Mouse (Mus musculus): ENCODE results near the gene Dusp15. TPM values are rescaled to one million over a fixed set of nuclear protein-coding genes. Genes with fewer than 3 reads are reported as not detected.

Dusp15 gene
- polyA plus RNA-seq, 1 experiment from 2014 or later: 7.3 TPM

GRCm38 (mm10) chr2:152913471-152913870 lies 38.0 kb downstream of the Dusp15 start:
- no peaks in the 10 kb centered on the region for H3K9me3 ChIP-seq
- H3K27ac ChIP-seq (replicated peaks): no peak overlapping the region
- H3K4me3 ChIP-seq: no peak overlapping the region
- ATAC-seq (replicated peaks): no peak
- peaks cover 25% of the 10 kb centered on the region for H3K27me3 ChIP-seq
- H3K9ac ChIP-seq (replicated peaks): no peak overlapping the region
- WGBS: 29% methylated on average over 7 of the region's 7 CpGs
- no peaks in the 10 kb centered on the region for H3K36me3 ChIP-seq
- H3K4me1 ChIP-seq: 0 out of 2 replicates have a peak, but pooled peaks cover 5% of the 10 kb centered on the region
- H3K4me2 ChIP-seq (replicated peaks): no peak overlapping the region

GRCm38 (mm10) chr2:152911432-152911831 lies 40.1 kb downstream of the Dusp15 start:
- Histone ChIP-seq H3K4me2 (replicated peaks) (no peak overlapping the region), H3K27ac (replicated peaks) (no peak overlapping the region), H3K36me3 (no peaks in the 10 kb centered on the region), H3K4me1 (peaks cover 18% of the 10 kb centered on the region), H3K9ac (replicated peaks) (no peak overlapping the region), H3K27me3 (peaks cover 25% of the 10 kb centered on the region), H3K9me3 (no peaks in the 10 kb centered on the region), H3K4me3 (no peak overlapping the region)
- 36% methylated on average over 6 of the region's 6 CpGs for WGBS
- ATAC-seq (replicated peaks): no peak

GRCm38 (mm10) chr2:152911031-152911430 lies 40.5 kb downstream of the Dusp15 start, which contains the start of gene Mylk2:
TSS of gene Mylk2 (plus strand) at chr2:152911352.
- Histone ChIP-seq H3K9me3 (no peaks in the 10 kb centered on the region), H3K4me3 (no peak within 1 kb of the TSS), H3K4me2 (replicated peaks) (no peak within 1 kb of the TSS), H3K27me3 (peaks cover 25% of the 10 kb centered on the region), H3K9ac (replicated peaks) (no peak within 1 kb of the TSS), H3K36me3 (no peaks in the 10 kb centered on the region), H3K4me1 (peaks cover 19% of the 10 kb centered on the region), H3K27ac (replicated peaks) (no peak within 1 kb of the TSS)
- WGBS: 14% methylated on average over 12 of the region's 12 CpGs
- no peak for ATAC-seq (replicated peaks)

GRCm38 (mm10) chr2:152909848-152910247 lies 41.6 kb downstream of the Dusp15 start:
- H3K27me3 ChIP-seq: peaks cover 25% of the 10 kb centered on the region
- H3K9me3 ChIP-seq: no peaks in the 10 kb centered on the region
- no peak overlapping the region for H3K27ac ChIP-seq (replicated peaks)
- ATAC-seq (replicated peaks): no peak
- H3K4me2 ChIP-seq (replicated peaks): no peak overlapping the region
- no peak overlapping the region for H3K9ac ChIP-seq (replicated peaks)
- no peak overlapping the region for H3K4me3 ChIP-seq
- WGBS: 90% methylated on average over 6 of the region's 6 CpGs
- H3K36me3 ChIP-seq: no peaks in the 10 kb centered on the region
- peaks cover 19% of the 10 kb centered on the region for H3K4me1 ChIP-seq

- Histone ChIP-seq H3K9me3 (no peaks in the 10 kb centered on the region), H3K4me1 (peaks cover 14% of the 10 kb centered on the region), H3K36me3 (no peaks in the 10 kb centered on the region), H3K27ac (replicated peaks) (no peak overlapping the region), H3K4me3 (no peak overlapping the region), H3K9ac (replicated peaks) (no peak overlapping the region), H3K4me2 (replicated peaks) (no peak overlapping the region), H3K27me3 (peaks cover 9% of the 10 kb centered on the region)
- no peak for ATAC-seq (replicated peaks)
- 55% methylated on average over 14 of the region's 14 CpGs for WGBS
These were observed 44.2 kb downstream of the Dusp15 start for GRCm38 (mm10) chr2:152907114-152907943.

GRCm38 (mm10) chr2:152906274-152907037 lies 45.0 kb downstream of the Dusp15 start:
- no peak overlapping the region for H3K9ac ChIP-seq (replicated peaks)
- ATAC-seq (replicated peaks): 0 out of 2 replicates have a peak, but pooled peaks have one; percentile 35
- no peaks in the 10 kb centered on the region for H3K9me3 ChIP-seq
- peaks cover 4% of the 10 kb centered on the region; the same call in 1 of the 2 replicates for H3K27me3 ChIP-seq
- no peak overlapping the region for H3K4me2 ChIP-seq (replicated peaks)
- peaks cover 14% of the 10 kb centered on the region for H3K4me1 ChIP-seq
- WGBS: 61% methylated on average over 9 of the region's 9 CpGs
- no peak overlapping the region for H3K4me3 ChIP-seq
- H3K27ac ChIP-seq (replicated peaks): no peak overlapping the region
- H3K36me3 ChIP-seq: no peaks in the 10 kb centered on the region

GRCm38 (mm10) chr2:152905036-152905829 lies 46.3 kb downstream of the Dusp15 start:
- 73% methylated on average over 11 of the region's 11 CpGs for WGBS
- peaks cover 14% of the 10 kb centered on the region for H3K4me1 ChIP-seq

GRCm38 (mm10) chr2:152904127-152904643 lies 47.3 kb downstream of the Dusp15 start:
- Histone ChIP-seq H3K27ac (replicated peaks) (no peak overlapping the region), H3K36me3 (no peaks in the 10 kb centered on the region), H3K4me1 (peaks cover 14% of the 10 kb centered on the region), H3K9ac (replicated peaks) (no peak overlapping the region), H3K4me3 (no peak overlapping the region), H3K27me3 (no peaks in the 10 kb centered on the region), H3K9me3 (no peaks in the 10 kb centered on the region), H3K4me2 (replicated peaks) (no peak overlapping the region)
- 76% methylated on average over 5 of the region's 5 CpGs for WGBS
- no peak for ATAC-seq (replicated peaks)

More at GRCm38 (mm10) chr2:152905036-152905829, 46.3 kb downstream of the Dusp15 start:
- Histone ChIP-seq H3K4me3 (no peak overlapping the region), H3K36me3 (no peaks in the 10 kb centered on the region), H3K27me3 (no peaks in the 10 kb centered on the region), H3K9me3 (no peaks in the 10 kb centered on the region), H3K4me2 (replicated peaks) (no peak overlapping the region), H3K27ac (replicated peaks) (no peak overlapping the region), H3K9ac (replicated peaks) (no peak overlapping the region)
- no peak for ATAC-seq (replicated peaks)

- H3K27ac ChIP-seq (replicated peaks): no peak overlapping the region
- H3K4me3 ChIP-seq: no peak overlapping the region
- H3K4me1 ChIP-seq: peaks cover 14% of the 10 kb centered on the region
- H3K27me3 ChIP-seq: no peaks in the 10 kb centered on the region
- H3K4me2 ChIP-seq (replicated peaks): no peak overlapping the region
- 94% methylated on average over 4 of the region's 4 CpGs for WGBS
- no peaks in the 10 kb centered on the region for H3K9me3 ChIP-seq
- no peak overlapping the region for H3K9ac ChIP-seq (replicated peaks)
- H3K36me3 ChIP-seq: no peaks in the 10 kb centered on the region
- ATAC-seq (replicated peaks): no peak
These were observed 47.9 kb downstream of the Dusp15 start for GRCm38 (mm10) chr2:152903586-152903985.

- Histone ChIP-seq H3K9ac (replicated peaks) (no peak overlapping the region), H3K27me3 (no peaks in the 10 kb centered on the region), H3K36me3 (no peaks in the 10 kb centered on the region), H3K9me3 (no peaks in the 10 kb centered on the region), H3K4me3 (no peak overlapping the region), H3K4me1 (peaks cover 14% of the 10 kb centered on the region), H3K4me2 (replicated peaks) (no peak overlapping the region), H3K27ac (replicated peaks) (no peak overlapping the region)
- ATAC-seq (replicated peaks): no peak
- 8% methylated on average over 3 of the region's 3 CpGs for WGBS
These were observed 48.8 kb downstream of the Dusp15 start for GRCm38 (mm10) chr2:152902658-152903057.

- Histone ChIP-seq H3K27ac (replicated peaks) (no peak overlapping the region), H3K4me2 (replicated peaks) (no peak overlapping the region), H3K4me3 (no peak overlapping the region), H3K27me3 (no peaks in the 10 kb centered on the region), H3K4me1 (0 out of 2 replicates have a peak, but pooled peaks cover under 1% of the 10 kb centered on the region), H3K9me3 (no peaks in the 10 kb centered on the region), H3K9ac (replicated peaks) (no peak overlapping the region), H3K36me3 (no peaks in the 10 kb centered on the region)
- no peak for ATAC-seq (replicated peaks)
- whole genome bisulfite sequencing: 90% methylated on average over 15 of the region's 15 CpGs
These were observed 50.2 kb downstream of the Dusp15 start for GRCm38 (mm10) chr2:152901296-152901695.

Data from forebrain, embryonic 15.5 days (tissue).